Mouse (Mus musculus) v-Abl transformed pro-B cells (cell line): ENCODE measurements around the gene 4930513O06Rik.

ENCODE experiments used
- in situ Hi-C, 2 experiments: fragments of 400-800 bp; cut with MboI; formaldehyde crosslinking; loops; one replicate each; pipeline ENCODE4 v1.15.1; 2025; ENCODE audit not compliant: unreplicated experiment in 2 of 2

Gene 4930513O06Rik

GRCm38 (mm10) chrX:139085943-139086342, at the start of gene 4930513O06Rik:
Gene 4930513O06Rik, plus strand, starts transcription at chrX:139086243.
- in situ Hi-C loops: no loop called here

- in situ Hi-C loops: no loop called here
Measured at GRCm38 (mm10) chrX:139037666-139038065, 48.4 kb upstream of the 4930513O06Rik start.

GRCm38 (mm10) chrX:139039314-139039713, 46.7 kb upstream of the 4930513O06Rik start:
- in situ Hi-C loops: no loop called here

- in situ Hi-C loops: no loop called here
Measured at GRCm38 (mm10) chrX:139041148-139041547, 44.9 kb upstream of the 4930513O06Rik start.

GRCm38 (mm10) chrX:139051976-139052375, 34.1 kb upstream of the 4930513O06Rik start:
- in situ Hi-C loops: no loop called here

GRCm38 (mm10) chrX:139053149-139053548, 32.9 kb upstream of the 4930513O06Rik start:
- in situ Hi-C loops: no loop called here

GRCm38 (mm10) chrX:139064078-139064477, 22.0 kb upstream of the 4930513O06Rik start:
- in situ Hi-C loops: no loop called here

GRCm38 (mm10) chrX:139078493-139078892, 7.5 kb upstream of the 4930513O06Rik start:
- in situ Hi-C loops: no loop called here

- in situ Hi-C loops: no loop called here
Measured at GRCm38 (mm10) chrX:139085077-139085476, 966 bp upstream of the 4930513O06Rik start, which contains the start of gene Serpina7. Gene Serpina7, minus strand, starts transcription at chrX:139085236.

GRCm38 (mm10) chrX:139097197-139097596, 11.2 kb downstream of the 4930513O06Rik start:
- in situ Hi-C loops: no loop called here

GRCm38 (mm10) chrX:139134031-139134430, 48.0 kb downstream of the 4930513O06Rik start:
- in situ Hi-C loops: no loop called here
